ENCODE assay signal across 8 mouse cellular contexts in genomic region chrX:74245687-74246086, GRCm38 (mm10). TPM values are rescaled to one million over a fixed set of nuclear protein-coding genes. Genes with fewer than 3 reads are reported as not detected.
DNase-seq lines count a peak whose midpoint lies in the region; ATAC-seq lines count a peak whose summit lies in the region.

No protein-coding gene starts in this region.

- H3K4me3 ChIP-seq in megakaryocyte, embryonic 14.5 days (replicated peaks) = peak overlapping the region; percentile 94

- peaks cover 51% of the 10 kb centered on the region for H3K4me1 ChIP-seq in megakaryocyte, embryonic 14.5 days

- peaks cover 4% of the 10 kb centered on the region; the same call in 1 of the 2 replicates for H3K9me3 ChIP-seq in megakaryocyte, embryonic 14.5 days

- peak; percentile 81 for DNase-seq in ZHBTc4 (ENCODE audit: low read depth, low spot score)
- DNase-seq in gastrocnemius, adult 8-10 months (ENCODE audit: low spot score in 2 of 2) = peak; percentile 68 to 77
- peak; percentile 79 for DNase-seq in induced T-regulatory cell, adult 2 months (ENCODE audit: low read depth)
- peak; percentile 71 to 92 for DNase-seq in left cerebral cortex, postnatal 10 days (ENCODE audit: extremely low spot score in 1 of 2, low spot score in 2 of 2)
- peak; percentile 55 for DNase-seq in right cerebral cortex, postnatal 25 days
- DNase-seq in yolk sac, embryonic 10.5 days (ENCODE audit: low spot score) = peak; percentile 43

- H3K27me3 ChIP-seq in megakaryocyte, embryonic 14.5 days (replicated peaks) = peaks cover 16% of the 10 kb centered on the region

- H3K36me3 ChIP-seq in megakaryocyte, embryonic 14.5 days (replicated peaks; ENCODE audit: low read length) = peaks cover 31% of the 10 kb centered on the region

- ATAC-seq in common myeloid progenitor, adult 5-6 weeks (replicated peaks; ENCODE audit: low read depth, poor library complexity, severe bottlenecking) = peak; percentile 35

- intact Hi-C loops in left cerebral cortex, postnatal 10 days (cut with DNase I) = loop anchor here (10.0 kb wide), 1 partner anchor 281 kb away; the partner anchor contains the start of gene Hcfc1

RNA-seq across cellular contexts. Expression of gene Flna, which starts 3.9 kb away (rescaled TPM):
- 400 and 472 TPM in 2 replicates for total RNA-seq in common myeloid progenitor, adult 5-6 weeks (2017)
- total RNA-seq in gastrocnemius, adult 8-10 months (2022) = 10 to 100 TPM; 24.0 to 39.3 (median 32.3) TPM
- 100 to 1,000 TPM; 199 to 211 TPM for total RNA-seq in left cerebral cortex, postnatal 10 days (2021)
- 106 and 299 TPM in 2 replicates for polyA plus RNA-seq in megakaryocyte, embryonic 14.5 days (2012; ENCODE audit: insufficient read depth, low replicate concordance)

RNA-seq across cellular contexts. Expression of gene Emd, which starts 8.8 kb away (rescaled TPM):
- 90.2 and 104 TPM in 2 replicates for total RNA-seq in common myeloid progenitor, adult 5-6 weeks (2017)
- 10 to 100 TPM; 23.0 to 29.5 (median 26.9) TPM for total RNA-seq in gastrocnemius, adult 8-10 months (2022)
- 10 to 100 TPM; 43.9 to 44.4 TPM for total RNA-seq in left cerebral cortex, postnatal 10 days (2021)
- polyA plus RNA-seq in megakaryocyte, embryonic 14.5 days (2012; ENCODE audit: insufficient read depth, low replicate concordance) = 39.1 and 49.4 TPM in 2 replicates

RNA-seq across cellular contexts. Expression of gene Rpl10, which starts 24.9 kb away (rescaled TPM):
- 1,474 and 1,557 TPM in 2 replicates for total RNA-seq in common myeloid progenitor, adult 5-6 weeks (2017)
- total RNA-seq in gastrocnemius, adult 8-10 months (2022) = 100 to 1,000 TPM; 130 to 325 (median 183) TPM
- total RNA-seq in left cerebral cortex, postnatal 10 days (2021) = 100 to 1,000 TPM; 150 to 215 TPM
- 328 and 1,584 TPM in 2 replicates for polyA plus RNA-seq in megakaryocyte, embryonic 14.5 days (2012; ENCODE audit: insufficient read depth, low replicate concordance)

RNA-seq across cellular contexts. Expression of gene Taz, which starts 36.0 kb away (rescaled TPM):
- 26.1 and 34.3 TPM in 2 replicates for total RNA-seq in common myeloid progenitor, adult 5-6 weeks (2017)
- 10 to 100 TPM; 39.0 to 53.5 (median 48.1) TPM for total RNA-seq in gastrocnemius, adult 8-10 months (2022)
- 10 to 100 TPM; 56.1 to 56.3 TPM for total RNA-seq in left cerebral cortex, postnatal 10 days (2021)
- polyA plus RNA-seq in megakaryocyte, embryonic 14.5 days (2012; ENCODE audit: insufficient read depth, low replicate concordance) = 29.6 and 48.2 TPM in 2 replicates

RNA-seq across cellular contexts. Expression of gene Dnase1l1, which starts 36.5 kb away (rescaled TPM):
- 9.8 and 26.6 TPM in 2 replicates for total RNA-seq in common myeloid progenitor, adult 5-6 weeks (2017)
- 100 to 1,000 TPM; 126 to 143 (median 137) TPM for total RNA-seq in gastrocnemius, adult 8-10 months (2022)
- 1 to 10 TPM; 2.7 to 3.2 TPM for total RNA-seq in left cerebral cortex, postnatal 10 days (2021)
- polyA plus RNA-seq in megakaryocyte, embryonic 14.5 days (2012; ENCODE audit: insufficient read depth, low replicate concordance) = 2.8 TPM in 1 of 2 replicates, not detected in the other

Comparison
In these comparisons a context has a peak if more than half of its experiments do, and no peak if none do; other contexts are left out.
1. Peak in every context shown above with its lines: DNase-seq, ATAC-seq and H3K4me3 ChIP-seq.